Mouse (Mus musculus): ENCODE results near the gene Mtx2. TPM values are rescaled to one million over a fixed set of nuclear protein-coding genes. Genes with fewer than 3 reads are reported as not detected.

The Mtx2 gene
- polyA plus RNA-seq (2015; fragmentation: Nextera tagmentation; extraction: Ambion mirVana) = 73.2 and 73.5 TPM in 2 replicates

DNA sequence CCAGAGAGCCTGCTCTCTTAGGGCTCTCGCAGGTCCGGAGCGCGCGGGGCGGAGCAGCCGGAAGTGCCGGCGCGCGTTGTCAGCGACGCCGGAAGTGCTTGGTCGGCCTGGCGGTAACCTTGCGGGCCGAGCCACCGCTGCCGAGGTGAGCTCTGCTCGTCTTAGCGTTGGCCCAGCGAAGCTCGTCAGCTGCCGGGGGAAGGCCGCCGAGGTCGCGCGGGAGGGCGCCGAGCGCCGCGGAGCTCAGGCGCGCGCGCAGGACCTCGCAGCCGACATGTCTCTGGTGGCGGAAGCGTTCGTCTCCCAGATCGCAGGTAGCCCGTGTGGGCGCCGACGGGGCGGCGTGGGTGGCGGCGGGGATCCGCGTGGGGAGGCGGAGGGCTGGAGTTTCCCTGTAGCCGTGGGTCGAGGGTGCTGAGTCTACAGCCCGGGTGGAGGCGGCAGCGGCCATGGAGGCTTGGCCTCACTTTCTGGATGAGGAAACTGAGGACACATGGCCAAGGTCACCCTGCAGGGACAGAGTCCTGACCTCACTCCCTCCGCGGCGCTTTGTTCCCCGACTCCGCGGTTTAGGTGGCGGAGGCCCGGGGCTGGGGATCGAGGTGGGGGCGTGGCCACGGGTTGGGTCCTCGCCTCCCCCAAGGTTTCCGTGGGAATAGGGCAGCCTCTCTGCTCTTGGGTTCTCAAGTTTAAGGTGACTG is at the start of gene Mtx2:
Mtx2 (plus strand) TSS at position 74 of the 701 bp plus-strand sequence.

Other genes with a start within 250 kb of the Mtx2 start
- 24.8 and 27.6 TPM in 2 replicates for gene Lnpk, start 246.4 kb upstream of the Mtx2 start, polyA plus RNA-seq (2015; fragmentation: Nextera tagmentation; extraction: Ambion mirVana)
- not detected in 2 replicates for gene Evx2, start 166.2 kb upstream of the Mtx2 start, polyA plus RNA-seq (2015; fragmentation: Nextera tagmentation; extraction: Ambion mirVana)
- gene Hoxd13, start 157.5 kb upstream of the Mtx2 start, polyA plus RNA-seq (2015; fragmentation: Nextera tagmentation; extraction: Ambion mirVana) = not detected in 2 replicates
- not detected in 2 replicates for gene Hoxd12, start 150.8 kb upstream of the Mtx2 start, polyA plus RNA-seq (2015; fragmentation: Nextera tagmentation; extraction: Ambion mirVana)
- not detected in 2 replicates for gene Hoxd11, start 146.2 kb upstream of the Mtx2 start, polyA plus RNA-seq (2015; fragmentation: Nextera tagmentation; extraction: Ambion mirVana)
- 0.11 TPM in 1 of 2 replicates, not detected in the other for gene Hoxd10, start 133.9 kb upstream of the Mtx2 start, polyA plus RNA-seq (2015; fragmentation: Nextera tagmentation; extraction: Ambion mirVana)
- gene Hoxd9, start 128.1 kb upstream of the Mtx2 start, polyA plus RNA-seq (2015; fragmentation: Nextera tagmentation; extraction: Ambion mirVana) = 0.41 and 0.46 TPM in 2 replicates
- 1.1 TPM in 2 replicates for gene Hoxd8, start 121.2 kb upstream of the Mtx2 start, polyA plus RNA-seq (2015; fragmentation: Nextera tagmentation; extraction: Ambion mirVana)
- 0.06 TPM in 2 replicates for gene Hoxd3, start 113.9 kb upstream of the Mtx2 start, polyA plus RNA-seq (2015; fragmentation: Nextera tagmentation; extraction: Ambion mirVana)
- gene Hoxd4, start 113.9 kb upstream of the Mtx2 start, polyA plus RNA-seq (2015; fragmentation: Nextera tagmentation; extraction: Ambion mirVana) = 0.08 and 0.28 TPM in 2 replicates
- gene Gm28230, start 99.1 kb upstream of the Mtx2 start, polyA plus RNA-seq (2015; fragmentation: Nextera tagmentation; extraction: Ambion mirVana) = not detected in 2 replicates
- gene Hoxd1, start 62.8 kb upstream of the Mtx2 start, polyA plus RNA-seq (2015; fragmentation: Nextera tagmentation; extraction: Ambion mirVana) = not detected in 2 replicates